Mouse (Mus musculus) neural tube, embryonic 12.5 days (tissue): ENCODE data around the gene Ttc32. TPM values are rescaled to one million over a fixed set of nuclear protein-coding genes. Genes with fewer than 3 reads are reported as not detected.

Experiments
- ATAC-seq: fragments of 200-750 bp; cut with Nextera tagmentation; 2 replicates; pipeline ENCODE4 v1.8.0; 2017; ENCODE audit warnings: low read depth, mild to moderate bottlenecking, moderate TSS enrichment, moderate library complexity; ENCODE audit not compliant: low FRiP score
- H3K27ac ChIP-seq: fragments of 300-500 bp; sonication (generic); 2 replicates; pipeline ENCODE4 v1.5.1; 2016
- H3K27me3 ChIP-seq: fragments of 300-500 bp; sonication (generic); replicated peaks from 2 replicates; pipeline ENCODE4 v1.6.1; 2016; ENCODE audit warnings: mild to moderate bottlenecking
- H3K36me3 ChIP-seq: fragments of 300-500 bp; sonication (generic); 2 replicates; pipeline ENCODE4 v1.6.1; 2016; ENCODE audit warnings: mild to moderate bottlenecking
- H3K4me1 ChIP-seq: fragments of 300-500 bp; sonication (generic); 2 replicates; pipeline ENCODE4 v1.6.1; 2016
- H3K4me2 ChIP-seq: fragments of 300-500 bp; sonication (generic); replicated peaks from 2 replicates; pipeline ENCODE4 v1.6.1; 2016; ENCODE audit warnings: mild to moderate bottlenecking
- H3K4me3 ChIP-seq: fragments of 300-500 bp; sonication (generic); 2 replicates; pipeline ENCODE4 v1.5.1; 2016
- H3K9ac ChIP-seq: fragments of 300-500 bp; sonication (generic); 2 replicates; pipeline ENCODE4 v1.6.1; 2016; ENCODE audit warnings: mild to moderate bottlenecking
- H3K9me3 ChIP-seq: fragments of 300-500 bp; sonication (generic); 2 replicates; pipeline ENCODE4 v1.6.1; 2016; ENCODE audit warnings: mild to moderate bottlenecking
- WGBS: fragments of 180-500 bp; shearing (Covaris S2); methylation state at CpG from one replicate; pipeline ENCODE4 v1.1.7; 2016; 5-methylcytosine and 5-hydroxymethylcytosine counted together
- polyA plus RNA-seq: library from polyadenylated mRNA; unstranded; fragments of >200 nt; fragmentation: Nextera tagmentation; extraction: Ambion mirVana; gene quantifications from 2 replicates; pipeline ENCODE4 v1.2.1, GENCODE M21; 2016

Ttc32 gene
- 16.7 and 18.6 TPM in 2 replicates for polyA plus RNA-seq

DNA sequence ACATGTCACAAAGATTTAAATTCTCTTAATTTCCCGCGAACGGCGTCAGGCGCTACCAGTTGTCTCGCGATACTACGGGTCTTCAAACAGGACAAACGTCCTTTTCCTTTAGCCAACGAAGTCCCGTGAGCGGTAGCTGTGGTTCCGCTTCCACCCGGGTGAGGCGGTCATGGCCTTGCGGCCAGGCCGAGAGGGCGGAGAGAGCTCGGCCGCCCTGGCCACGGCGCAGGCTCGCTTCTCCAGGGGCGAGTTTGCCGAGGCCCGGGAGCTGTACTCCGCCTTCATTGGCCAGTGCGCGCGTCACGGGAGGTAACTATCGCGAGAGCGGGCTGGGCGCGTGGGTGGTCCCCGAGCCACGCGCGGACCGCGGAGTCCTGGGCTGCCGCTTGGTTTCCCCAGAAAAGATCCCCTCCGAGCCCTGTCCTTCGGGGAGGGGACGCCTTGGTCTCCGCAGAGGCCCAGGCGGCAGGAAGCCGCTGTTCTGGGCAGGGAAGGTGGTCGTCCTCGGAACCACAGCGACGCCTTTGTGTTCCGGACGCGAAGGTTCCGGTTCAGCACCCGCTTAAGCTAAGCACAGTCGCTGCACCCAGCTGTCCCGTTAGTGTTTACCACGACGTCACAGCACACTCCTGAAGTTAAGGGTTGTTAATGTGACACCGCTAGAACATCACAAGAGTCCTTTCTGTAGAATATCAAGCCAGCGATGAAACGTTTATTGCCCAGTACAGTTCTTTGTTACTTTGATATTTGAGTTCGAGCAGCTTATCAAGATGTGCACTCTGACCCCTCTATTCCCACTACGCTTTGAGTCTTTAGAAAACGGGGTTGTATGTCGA, at the start of gene Ttc32:
Ttc32 (plus strand) TSS at position 110 of the 836 bp plus-strand sequence.
- Histone ChIP-seq H3K4me3 (peak within 1 kb of the TSS; percentile 68), H3K9me3 (no peaks in the 10 kb centered on the region), H3K36me3 (no peaks in the 10 kb centered on the region; the same call in 1 of the 2 replicates), H3K4me1 (no peaks in the 10 kb centered on the region; the same call in 1 of the 2 replicates), H3K4me2 (peak within 1 kb of the TSS; percentile 72), H3K27me3 (no peaks in the 10 kb centered on the region), H3K27ac (peak within 1 kb of the TSS; percentile 94), H3K9ac (peak within 1 kb of the TSS; percentile 86)
- peak; percentile 96 for ATAC-seq
- WGBS = under 1% methylated on average over 69 of the region's 69 CpGs

DNA sequence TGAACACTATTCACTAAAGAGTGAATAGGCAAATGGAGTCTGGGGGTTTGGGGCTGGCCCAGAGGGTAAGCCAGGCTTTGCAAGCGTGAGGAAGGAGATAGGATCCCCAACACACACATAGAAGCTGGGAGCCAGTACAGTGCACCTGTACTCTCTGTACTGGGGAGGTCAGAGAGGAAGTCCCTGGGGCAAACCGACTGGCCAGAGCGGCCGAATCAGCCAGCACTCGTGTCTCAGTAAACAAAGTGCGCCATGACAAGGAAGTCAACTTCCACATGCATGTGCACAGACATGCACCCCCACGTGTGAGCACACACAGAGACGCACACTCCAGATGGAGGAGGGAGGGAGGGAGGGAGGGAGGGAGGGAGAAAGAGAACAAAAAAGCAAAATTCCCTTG, 36.6 kb upstream of the Ttc32 start:
- 85% methylated on average over 8 of the region's 8 CpGs for WGBS
- no peak overlapping the region for H3K9ac ChIP-seq

DNA sequence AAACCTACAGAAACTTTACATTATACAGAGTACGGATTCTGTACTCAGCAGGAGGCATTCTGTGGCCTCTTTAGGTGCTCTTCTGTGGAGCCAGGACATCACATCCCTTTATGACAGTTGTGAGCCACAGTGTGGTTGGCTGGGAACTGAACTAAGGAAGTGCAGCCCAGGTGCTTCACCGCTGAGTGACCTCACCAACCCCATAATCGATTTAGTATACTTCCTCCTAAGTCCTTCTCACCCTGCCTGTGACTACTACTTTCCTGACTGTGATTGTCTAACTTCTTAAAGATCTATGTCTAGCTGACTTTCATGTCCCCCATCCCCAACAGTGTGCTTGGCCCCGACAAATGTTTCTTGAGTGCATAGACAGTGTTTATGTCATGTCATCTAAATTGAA, 31.5 kb upstream of the Ttc32 start:
- 93% methylated on average over 4 of the region's 4 CpGs for WGBS
- Histone ChIP-seq H3K4me2 (no peak overlapping the region), H3K4me3 (no peak overlapping the region), H3K4me1 (no peaks in the 10 kb centered on the region), H3K27ac (no peak overlapping the region), H3K36me3 (no peaks in the 10 kb centered on the region), H3K9me3 (no peaks in the 10 kb centered on the region), H3K27me3 (no peaks in the 10 kb centered on the region), H3K9ac (no peak overlapping the region)
- ATAC-seq = no peak

More for the DNA sequence above, 36.6 kb upstream of the Ttc32 start:
- no peak overlapping the region for H3K27ac ChIP-seq
- H3K36me3 ChIP-seq = peaks cover 6% of the 10 kb centered on the region; the same call in 1 of the 2 replicates
- no peaks in the 10 kb centered on the region for H3K9me3 ChIP-seq
- no peak overlapping the region for H3K4me3 ChIP-seq
- no peaks in the 10 kb centered on the region for H3K4me1 ChIP-seq
- ATAC-seq = no peak
- no peak overlapping the region for H3K4me2 ChIP-seq
- H3K27me3 ChIP-seq = no peaks in the 10 kb centered on the region

GRCm38 (mm10) chr12:9002038-9002648, 27.7 kb upstream of the Ttc32 start:
- ATAC-seq = peak; percentile 61; the same call in 1 of the 2 replicates
- peaks cover 4% of the 10 kb centered on the region; the same call in 1 of the 2 replicates for H3K36me3 ChIP-seq
- H3K4me2 ChIP-seq = no peak overlapping the region
- H3K9ac ChIP-seq = no peak overlapping the region
- H3K27me3 ChIP-seq = no peaks in the 10 kb centered on the region
- H3K27ac ChIP-seq = no peak overlapping the region
- no peaks in the 10 kb centered on the region for H3K4me1 ChIP-seq
- no peaks in the 10 kb centered on the region for H3K9me3 ChIP-seq
- no peak overlapping the region for H3K4me3 ChIP-seq
- 10% methylated on average over 5 of the region's 5 CpGs for WGBS

DNA sequence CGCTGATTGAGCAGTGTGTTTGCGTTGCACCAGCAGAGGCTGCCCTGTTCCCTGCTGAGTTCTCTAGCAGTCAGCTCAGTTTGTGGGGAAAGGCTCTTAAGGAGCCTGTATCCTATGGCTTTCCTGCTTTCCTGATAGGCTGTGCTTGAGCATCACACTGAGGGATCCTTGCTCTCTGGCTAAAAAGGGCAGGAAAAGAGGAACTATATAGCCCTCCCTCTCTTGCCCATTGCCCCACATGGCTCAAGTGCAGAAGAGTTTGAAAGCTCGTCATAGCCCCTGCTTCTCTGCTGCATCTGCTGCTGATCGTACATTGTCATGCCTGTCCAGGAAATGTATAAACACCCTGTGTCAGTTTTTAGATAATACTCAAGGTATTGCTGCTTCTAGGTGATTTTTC, 22.7 kb upstream of the Ttc32 start:
- no peaks in the 10 kb centered on the region for H3K4me1 ChIP-seq
- no peaks in the 10 kb centered on the region for H3K27me3 ChIP-seq
- WGBS = 57% methylated on average over 4 of the region's 4 CpGs
- H3K4me2 ChIP-seq = no peak overlapping the region
- no peak overlapping the region for H3K4me3 ChIP-seq
- no peak overlapping the region for H3K27ac ChIP-seq
- 0 out of 2 replicates have a peak overlapping the region, but pooled peaks have one; percentile 17 for H3K9ac ChIP-seq
- no peaks in the 10 kb centered on the region for H3K9me3 ChIP-seq
- peaks cover 7% of the 10 kb centered on the region; the same call in 1 of the 2 replicates for H3K36me3 ChIP-seq
- ATAC-seq = no peak

GRCm38 (mm10) chr12:9007811-9008210, 22.0 kb upstream of the Ttc32 start:
- WGBS = 94% methylated on average over 6 of the region's 6 CpGs
- Histone ChIP-seq H3K27ac (no peak overlapping the region), H3K4me2 (no peak overlapping the region), H3K4me1 (no peaks in the 10 kb centered on the region), H3K36me3 (peaks cover 7% of the 10 kb centered on the region; the same call in 1 of the 2 replicates), H3K9ac (no peak overlapping the region), H3K27me3 (no peaks in the 10 kb centered on the region), H3K9me3 (no peaks in the 10 kb centered on the region), H3K4me3 (no peak overlapping the region)
- ATAC-seq = no peak

- H3K4me2 ChIP-seq = no peak overlapping the region
- H3K9me3 ChIP-seq = no peaks in the 10 kb centered on the region
- no peak for ATAC-seq
- no peaks in the 10 kb centered on the region for H3K4me1 ChIP-seq
- WGBS = 75% methylated on average over 4 of the region's 4 CpGs
- peaks cover 10% of the 10 kb centered on the region; the same call in 1 of the 2 replicates for H3K36me3 ChIP-seq
- H3K27ac ChIP-seq = no peak overlapping the region
- no peak overlapping the region for H3K4me3 ChIP-seq
- no peaks in the 10 kb centered on the region for H3K27me3 ChIP-seq
- no peak overlapping the region for H3K9ac ChIP-seq
These were observed 19.5 kb upstream of the Ttc32 start for GRCm38 (mm10) chr12:9010311-9010710.

- 96% methylated on average over 9 of the region's 9 CpGs for WGBS
- Histone ChIP-seq H3K9me3 (no peaks in the 10 kb centered on the region), H3K36me3 (peaks cover 22% of the 10 kb centered on the region), H3K4me2 (no peak overlapping the region), H3K4me3 (no peak overlapping the region), H3K9ac (no peak overlapping the region), H3K27me3 (no peaks in the 10 kb centered on the region), H3K27ac (no peak overlapping the region), H3K4me1 (no peaks in the 10 kb centered on the region)
- no peak for ATAC-seq
These were observed 13.4 kb upstream of the Ttc32 start for GRCm38 (mm10) chr12:9016376-9016775.

DNA sequence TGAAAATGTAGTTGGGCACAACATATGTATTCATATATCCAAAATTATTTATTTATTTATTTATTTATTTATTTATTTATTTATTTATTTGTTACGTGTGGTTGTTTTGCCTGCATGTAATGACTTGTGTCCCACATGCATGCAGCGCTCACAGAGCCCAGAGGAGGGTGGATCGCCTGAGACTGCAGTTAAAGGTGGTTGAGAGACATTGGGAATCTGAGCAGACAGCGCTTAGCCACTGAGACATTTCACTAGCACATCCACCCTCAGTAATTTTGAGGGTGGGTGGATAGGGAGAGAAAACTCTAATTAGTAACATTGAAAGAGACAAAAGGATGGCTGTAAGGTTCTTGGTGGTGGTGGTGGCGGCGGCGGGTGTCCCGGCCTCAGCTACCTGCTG, 9.4 kb upstream of the Ttc32 start:
- Histone ChIP-seq H3K4me3 (no peak overlapping the region), H3K4me2 (no peak overlapping the region), H3K36me3 (peaks cover 23% of the 10 kb centered on the region), H3K27me3 (no peaks in the 10 kb centered on the region), H3K9me3 (no peaks in the 10 kb centered on the region), H3K9ac (no peak overlapping the region), H3K27ac (no peak overlapping the region), H3K4me1 (no peaks in the 10 kb centered on the region)
- ATAC-seq = no peak
- WGBS = 89% methylated on average over 8 of the region's 8 CpGs

- H3K4me3 ChIP-seq = no peak overlapping the region
- WGBS = 76% methylated on average over 3 of the region's 3 CpGs
- no peaks in the 10 kb centered on the region for H3K4me1 ChIP-seq
- ATAC-seq = no peak
- no peaks in the 10 kb centered on the region for H3K9me3 ChIP-seq
- H3K27me3 ChIP-seq = no peaks in the 10 kb centered on the region
- no peak overlapping the region for H3K9ac ChIP-seq
- no peak overlapping the region for H3K4me2 ChIP-seq
- H3K27ac ChIP-seq = no peak overlapping the region
- peaks cover 23% of the 10 kb centered on the region for H3K36me3 ChIP-seq
These were observed 8.8 kb upstream of the Ttc32 start for GRCm38 (mm10) chr12:9020986-9021385.

- ATAC-seq = no peak
- no peak overlapping the region for H3K9ac ChIP-seq
- H3K4me3 ChIP-seq = no peak overlapping the region
- no peaks in the 10 kb centered on the region for H3K9me3 ChIP-seq
- H3K36me3 ChIP-seq = peaks cover 11% of the 10 kb centered on the region
- no peaks in the 10 kb centered on the region for H3K27me3 ChIP-seq
- H3K4me1 ChIP-seq = no peaks in the 10 kb centered on the region
- no peak overlapping the region for H3K27ac ChIP-seq
- 67% methylated on average over 4 of the region's 4 CpGs for WGBS
- H3K4me2 ChIP-seq = no peak overlapping the region
These were observed 6.8 kb upstream of the Ttc32 start for GRCm38 (mm10) chr12:9023031-9023430.

- no peaks in the 10 kb centered on the region for H3K4me1 ChIP-seq
- ATAC-seq = no peak
- no peaks in the 10 kb centered on the region for H3K9me3 ChIP-seq
- H3K36me3 ChIP-seq = peaks cover 3% of the 10 kb centered on the region; the same call in 1 of the 2 replicates
- no peak overlapping the region for H3K4me3 ChIP-seq
- 96% methylated on average over 14 of the region's 14 CpGs for WGBS
- no peaks in the 10 kb centered on the region for H3K27me3 ChIP-seq
- no peak overlapping the region for H3K4me2 ChIP-seq
- no peak overlapping the region for H3K9ac ChIP-seq
- H3K27ac ChIP-seq = no peak overlapping the region
These were observed 5.7 kb upstream of the Ttc32 start for GRCm38 (mm10) chr12:9024071-9024470.
